Mouse (Mus musculus) kidney, embryonic 14.5 days (tissue): ENCODE measurements around the gene Tmpo. TPM values are rescaled to one million over a fixed set of nuclear protein-coding genes. Genes with fewer than 3 reads are reported as not detected.
A peak's percentile ranks its signal among the peaks of the same experiment; 100 is the strongest.

Experiments
- ATAC-seq: fragments of 200-750 bp; cut with Nextera tagmentation; 2 replicates; pipeline ENCODE4 v1.8.0; 2017; ENCODE audit warnings: moderate number of reproducible peaks, mild to moderate bottlenecking, moderate TSS enrichment, moderate library complexity; ENCODE audit not compliant: low FRiP score, low TSS enrichment
- H3K27ac ChIP-seq: fragments of 300-500 bp; sonication (generic); 2 replicates; pipeline ENCODE4 v1.5.1; 2014; ENCODE audit warnings: low read depth, mild to moderate bottlenecking, low read length, moderate library complexity, mixed read lengths
- H3K27me3 ChIP-seq: fragments of 300-500 bp; sonication (generic); 2 replicates; pipeline ENCODE4 v1.6.1; 2014; ENCODE audit warnings: mild to moderate bottlenecking, low read length; ENCODE audit not compliant: control insufficient read depth, insufficient read depth
- H3K36me3 ChIP-seq: fragments of 300-500 bp; sonication (generic); 2 replicates; pipeline ENCODE4 v1.6.1; 2014; ENCODE audit warnings: low read length, mixed read lengths; ENCODE audit not compliant: control insufficient read depth, insufficient read depth
- H3K4me1 ChIP-seq: fragments of 300-500 bp; sonication (generic); 2 replicates; pipeline ENCODE4 v1.6.1; 2014; ENCODE audit warnings: low read length, mixed read lengths; ENCODE audit not compliant: control insufficient read depth, insufficient read depth
- H3K4me2 ChIP-seq: fragments of 300-500 bp; sonication (generic); replicated peaks from 2 replicates; pipeline ENCODE4 v1.6.1; 2014; ENCODE audit warnings: low read depth, mild to moderate bottlenecking, low read length
- H3K4me3 ChIP-seq: fragments of 300-500 bp; sonication (generic); 2 replicates; pipeline ENCODE4 v1.5.1; 2014; ENCODE audit warnings: mild to moderate bottlenecking, low read length
- H3K9ac ChIP-seq: fragments of 300-500 bp; sonication (generic); 2 replicates; pipeline ENCODE4 v1.6.1; 2014; ENCODE audit warnings: low read depth, mild to moderate bottlenecking, low read length, moderate library complexity
- H3K9me3 ChIP-seq: fragments of 300-500 bp; sonication (generic); 2 replicates; pipeline ENCODE4 v1.6.1; 2016; ENCODE audit warnings: low read length; ENCODE audit not compliant: control insufficient read depth
- WGBS: fragments of 180-500 bp; shearing (Covaris S2); extraction: QIAGEN DNeasy Blood & Tissue Kit; methylation state at CpG from one replicate; pipeline ENCODE4 v1.1.7; 2014; 5-methylcytosine and 5-hydroxymethylcytosine counted together
- polyA plus RNA-seq: library from polyadenylated mRNA; unstranded; fragments of >200 nt; fragmentation: Nextera tagmentation; extraction: Ambion mirVana; gene quantifications from 2 replicates; pipeline ENCODE4 v1.2.1, GENCODE M21; 2014

Gene Tmpo
- polyA plus RNA-seq, 1 experiment from 2014 or later, result 328 TPM

DNA sequence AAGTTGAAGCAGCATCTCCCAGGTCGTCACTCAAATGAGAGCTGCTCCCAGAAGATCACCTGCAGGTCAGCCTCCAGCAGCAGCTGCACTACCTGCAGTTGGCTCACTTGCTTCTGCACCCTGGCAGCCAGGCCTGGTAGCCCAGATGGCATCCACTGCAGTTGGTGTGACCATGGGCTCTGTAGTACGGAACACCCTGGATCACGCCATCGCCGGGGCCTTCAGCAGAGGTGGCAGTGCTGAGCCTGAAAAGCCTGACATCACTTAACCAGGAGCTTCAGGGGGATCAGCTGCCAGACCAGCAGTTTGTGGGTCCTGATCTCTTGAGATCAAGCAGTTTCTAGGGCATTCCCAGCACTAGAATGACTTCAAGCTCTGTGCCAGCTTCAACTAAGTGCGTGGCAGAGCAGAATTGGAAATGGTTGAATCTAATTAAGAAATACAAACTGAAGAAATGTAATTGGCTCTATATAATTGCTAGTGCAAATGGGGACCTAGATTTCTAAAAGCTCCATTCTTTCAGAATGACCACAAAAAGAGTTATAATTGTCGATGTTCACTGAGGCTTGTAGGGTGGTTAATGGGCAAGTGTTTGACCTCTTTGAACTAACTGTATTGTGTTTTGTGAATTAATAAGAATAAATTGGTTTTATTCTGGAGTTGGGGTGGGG, 45.7 kb downstream of the Tmpo start:
- H3K4me3 ChIP-seq, result no peak overlapping the region
- WGBS, result 83% methylated on average over 7 of the region's 7 CpGs
- no peaks in the 10 kb centered on the region for H3K36me3 ChIP-seq
- ATAC-seq, result no peak
- no peak overlapping the region for H3K27ac ChIP-seq
- H3K4me2 ChIP-seq, result no peak overlapping the region
- H3K9me3 ChIP-seq, result no peaks in the 10 kb centered on the region
- no peaks in the 10 kb centered on the region for H3K4me1 ChIP-seq
- H3K9ac ChIP-seq, result no peak overlapping the region
- H3K27me3 ChIP-seq, result no peaks in the 10 kb centered on the region

DNA sequence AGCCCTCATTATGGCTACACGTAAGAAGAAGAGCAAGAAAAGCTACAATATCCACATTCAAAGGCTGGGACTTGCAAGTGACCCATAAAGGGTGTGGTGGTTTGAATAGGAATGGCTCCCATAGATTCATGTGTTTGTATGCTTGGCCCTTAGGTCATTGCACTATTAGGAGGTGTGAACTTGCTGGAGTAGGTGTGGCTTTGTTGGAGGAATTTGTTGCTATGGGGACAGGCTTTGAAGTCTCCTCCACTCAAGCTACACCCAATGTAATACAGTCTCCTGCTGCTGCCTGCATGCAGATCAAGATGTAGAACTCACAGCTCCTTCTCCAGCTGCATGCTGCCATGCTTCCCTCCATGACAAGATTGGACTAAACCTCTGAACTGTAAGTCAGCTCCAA, 49.5 kb downstream of the Tmpo start:
- 91% methylated on average over 1 of the region's 1 CpGs for WGBS
- H3K9me3 ChIP-seq, result no peaks in the 10 kb centered on the region
- no peak overlapping the region for H3K9ac ChIP-seq
- no peak overlapping the region for H3K4me2 ChIP-seq
- no peaks in the 10 kb centered on the region for H3K4me1 ChIP-seq
- H3K27ac ChIP-seq, result no peak overlapping the region
- H3K36me3 ChIP-seq, result no peaks in the 10 kb centered on the region
- no peaks in the 10 kb centered on the region for H3K27me3 ChIP-seq
- no peak overlapping the region for H3K4me3 ChIP-seq
- ATAC-seq, result no peak

DNA sequence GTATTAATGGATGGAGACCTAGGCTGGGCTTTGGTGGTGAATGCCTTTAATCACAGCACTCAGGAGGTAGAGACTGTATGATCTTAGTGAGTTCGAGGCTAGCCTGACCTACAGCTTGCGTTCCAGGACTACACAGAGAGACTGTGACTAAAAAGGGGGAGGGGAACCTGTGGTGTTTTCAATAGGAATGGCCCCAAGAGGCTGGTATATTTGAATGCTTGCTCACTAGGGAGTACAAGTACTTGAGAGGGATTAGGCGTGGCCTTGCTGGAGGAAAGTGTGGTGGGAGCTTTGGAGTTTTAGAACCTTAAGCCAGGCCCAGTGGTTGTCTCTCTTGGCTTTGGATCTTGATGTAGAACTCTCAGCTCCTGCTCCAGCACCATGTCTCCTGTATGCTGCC, 50.3 kb downstream of the Tmpo start:
- 88% methylated on average over 3 of the region's 3 CpGs for WGBS
- Histone ChIP-seq H3K9me3 (no peaks in the 10 kb centered on the region), H3K36me3 (no peaks in the 10 kb centered on the region), H3K9ac (no peak overlapping the region), H3K4me2 (no peak overlapping the region), H3K27ac (no peak overlapping the region), H3K4me3 (no peak overlapping the region), H3K4me1 (no peaks in the 10 kb centered on the region), H3K27me3 (no peaks in the 10 kb centered on the region)
- ATAC-seq, result no peak

DNA sequence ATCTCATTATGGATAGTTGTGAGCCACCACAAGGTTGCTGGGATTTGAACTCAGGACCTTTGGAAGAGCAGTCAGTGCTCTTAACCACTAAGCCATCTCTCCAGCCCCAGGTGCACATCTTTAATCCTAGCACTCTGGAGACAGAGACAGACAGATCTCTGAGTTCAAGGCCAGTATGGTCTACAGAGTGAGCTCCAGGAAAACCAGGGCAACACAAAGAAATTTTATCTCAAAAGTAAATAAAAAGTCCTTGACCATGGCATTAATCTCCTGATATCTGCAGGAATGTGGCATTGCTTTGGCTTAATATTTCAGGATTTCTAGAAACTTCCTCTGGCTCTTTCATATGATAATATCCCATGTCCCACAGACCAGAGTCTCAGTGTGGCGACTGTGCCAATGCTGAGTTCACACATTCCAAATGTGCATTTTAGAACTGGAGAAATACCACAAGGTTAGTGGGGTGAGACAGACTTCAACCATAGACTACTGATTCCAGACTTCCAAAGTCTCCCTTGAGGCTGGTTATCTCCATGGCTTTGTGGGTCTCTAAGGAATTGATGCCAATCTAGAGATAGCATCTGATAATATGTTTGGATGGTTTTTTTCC, 52.5 kb downstream of the Tmpo start:
- Histone ChIP-seq H3K4me1 (no peaks in the 10 kb centered on the region), H3K4me3 (no peak overlapping the region), H3K4me2 (no peak overlapping the region), H3K9ac (no peak overlapping the region), H3K27me3 (no peaks in the 10 kb centered on the region), H3K9me3 (no peaks in the 10 kb centered on the region), H3K27ac (no peak overlapping the region), H3K36me3 (no peaks in the 10 kb centered on the region)
- WGBS, result 57% methylated on average over 1 of the region's 1 CpGs
- ATAC-seq, result no peak

DNA sequence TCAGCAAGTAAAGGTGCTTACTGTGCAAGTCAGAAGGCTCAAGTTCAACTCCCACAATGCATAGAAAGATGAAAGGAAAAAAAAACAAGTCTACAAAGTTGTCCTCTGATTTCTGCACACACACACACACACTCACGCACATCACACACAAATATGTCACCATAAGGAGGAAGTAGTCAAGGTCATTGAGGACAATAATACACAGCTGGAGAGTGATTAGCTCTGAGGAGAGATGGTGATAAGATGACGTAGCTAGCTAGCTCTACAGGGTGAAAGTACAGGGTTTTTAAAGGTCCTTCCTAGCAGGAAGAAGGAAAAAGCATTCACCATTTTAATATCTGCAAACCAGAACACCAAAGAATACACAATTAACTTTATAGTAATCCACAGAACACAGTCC, 53.7 kb downstream of the Tmpo start:
- Histone ChIP-seq H3K36me3 (peaks cover under 1% of the 10 kb centered on the region; the same call in 1 of the 2 replicates), H3K9me3 (no peaks in the 10 kb centered on the region), H3K4me3 (no peak overlapping the region), H3K4me1 (peaks cover 4% of the 10 kb centered on the region; the same call in 1 of the 2 replicates), H3K27me3 (no peaks in the 10 kb centered on the region), H3K4me2 (no peak overlapping the region), H3K9ac (no peak overlapping the region), H3K27ac (no peak overlapping the region)
- no peak for ATAC-seq
- WGBS, result 68% methylated on average over 2 of the region's 2 CpGs

DNA sequence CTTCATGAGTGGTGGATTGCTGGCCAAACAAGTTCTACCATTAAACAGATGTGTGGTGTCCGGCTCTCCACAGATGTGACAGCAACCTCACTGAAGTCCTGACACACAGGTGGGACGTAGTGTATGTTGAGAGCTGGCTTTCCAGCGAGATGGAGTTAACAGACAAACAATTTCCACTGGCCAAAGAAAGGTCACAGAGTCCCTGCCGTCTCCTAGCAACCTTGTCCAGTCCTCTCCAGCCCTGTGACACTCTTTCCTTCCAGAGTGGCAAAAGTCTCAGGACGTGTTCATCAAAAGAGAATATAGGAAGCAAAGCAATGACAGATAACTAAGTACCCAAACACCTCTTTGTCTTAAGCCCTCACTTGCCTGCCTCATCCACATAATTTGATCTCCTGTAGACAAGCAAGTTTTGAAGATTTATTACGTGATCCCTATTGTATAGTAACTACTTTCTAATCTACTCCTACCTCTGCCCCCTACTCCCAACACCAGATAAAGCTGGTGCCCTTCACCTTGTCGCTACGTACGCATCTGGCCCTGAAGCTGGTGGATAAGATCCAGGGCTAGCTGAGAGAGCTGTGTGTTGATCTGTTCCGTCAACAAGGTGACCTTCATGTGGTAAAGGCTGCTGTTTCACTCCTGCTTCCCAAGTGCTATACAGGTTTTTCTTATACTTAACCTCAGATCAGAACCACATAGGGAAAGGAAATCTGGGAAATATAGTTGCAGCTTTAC, 54.3 kb downstream of the Tmpo start:
- no peaks in the 10 kb centered on the region for H3K27me3 ChIP-seq
- peaks cover 11% of the 10 kb centered on the region for H3K4me1 ChIP-seq
- no peak overlapping the region for H3K9ac ChIP-seq
- no peak overlapping the region for H3K4me3 ChIP-seq
- 62% methylated on average over 10 of the region's 10 CpGs for WGBS
- H3K9me3 ChIP-seq, result no peaks in the 10 kb centered on the region
- peaks cover 7% of the 10 kb centered on the region for H3K36me3 ChIP-seq
- H3K4me2 ChIP-seq, result no peak overlapping the region
- no peak for ATAC-seq
- H3K27ac ChIP-seq, result no peak overlapping the region

DNA sequence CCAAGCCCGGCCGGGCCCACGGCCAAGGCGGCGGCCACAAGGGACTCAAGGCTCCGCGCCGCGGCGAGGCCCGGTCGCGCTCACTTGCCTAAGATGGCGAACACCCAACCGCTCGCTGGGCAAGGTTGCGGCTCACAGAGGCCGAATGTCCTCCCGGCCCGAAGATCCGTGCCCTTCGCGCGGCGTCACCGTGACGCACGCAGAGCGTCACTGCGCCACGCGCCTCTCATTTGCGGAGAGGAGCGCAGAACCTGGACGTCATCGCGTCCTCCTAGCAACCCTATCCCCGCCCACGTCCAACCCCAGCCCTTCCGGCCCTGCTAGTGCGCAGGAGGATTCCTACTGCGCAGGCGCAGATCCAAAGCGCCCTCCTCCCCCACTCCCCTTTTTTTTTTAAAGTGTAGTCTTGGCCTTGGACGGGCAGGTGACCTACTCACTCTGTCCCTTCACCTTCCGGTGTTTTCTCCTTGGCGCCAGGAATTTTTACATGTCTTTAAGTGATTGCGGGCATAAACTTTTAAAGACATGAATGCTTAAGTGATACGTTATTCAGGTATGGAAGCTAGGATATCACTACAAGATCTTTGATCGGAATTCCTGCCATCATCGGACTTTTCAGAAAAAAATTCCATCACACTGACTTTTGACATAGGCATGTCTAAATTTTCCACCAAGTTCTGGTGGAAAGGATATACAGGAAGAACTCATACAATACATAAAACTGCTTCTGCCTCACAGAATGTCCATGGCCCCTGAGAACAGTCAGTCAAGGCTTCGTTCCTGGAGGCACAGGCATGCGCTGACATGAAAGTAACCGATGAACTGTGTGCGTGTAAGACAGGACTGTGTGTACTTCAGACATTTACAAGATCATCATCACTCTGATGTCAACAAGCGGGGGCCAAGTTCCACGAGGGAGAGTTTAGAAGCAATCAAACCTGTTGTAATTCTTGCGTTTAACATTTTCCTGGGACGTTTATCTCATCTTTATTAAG, 57.0 kb downstream of the Tmpo start, which contains the start of gene Slc25a3:
Gene Slc25a3 (minus strand): TSS at position 232 of the 995 bp plus-strand sequence.
- Histone ChIP-seq H3K4me1 (peaks cover 14% of the 10 kb centered on the region), H3K4me2 (peak within 1 kb of the TSS; percentile 55), H3K27ac (peak within 1 kb of the TSS; percentile 87), H3K9ac (peak within 1 kb of the TSS; percentile 98), H3K36me3 (peaks cover 32% of the 10 kb centered on the region), H3K9me3 (no peaks in the 10 kb centered on the region), H3K4me3 (peak within 1 kb of the TSS; percentile 100), H3K27me3 (no peaks in the 10 kb centered on the region)
- ATAC-seq, result peak; percentile 99
- 11% methylated on average over 59 of the region's 59 CpGs for WGBS

DNA sequence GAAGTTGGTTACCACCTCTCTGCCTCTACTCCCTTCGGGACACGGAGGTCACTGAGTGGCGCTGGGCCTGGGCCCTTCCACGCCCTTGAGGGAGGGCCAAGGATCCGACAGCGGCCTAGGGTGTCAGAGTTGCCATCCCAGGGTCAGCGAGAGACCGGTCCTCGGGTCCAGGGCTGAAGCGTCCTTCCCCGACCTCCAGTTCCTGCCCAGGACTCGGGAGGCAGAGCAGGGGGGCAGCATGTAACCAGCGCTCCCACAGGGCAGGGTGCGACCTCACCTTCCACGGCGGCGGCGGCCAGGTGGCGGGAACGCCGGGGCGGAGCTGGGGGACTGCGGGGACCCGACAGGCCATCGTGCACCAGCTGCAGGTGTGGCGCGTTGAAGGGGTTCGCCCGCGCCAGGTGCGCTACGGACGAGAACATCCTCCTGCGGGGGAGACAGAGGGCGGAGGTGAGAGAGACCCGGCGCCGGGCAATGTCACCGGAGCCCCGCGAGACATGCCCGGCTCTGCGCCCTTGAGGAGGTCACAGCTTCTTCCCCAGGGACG, 57.8 kb downstream of the Tmpo start:
- Histone ChIP-seq H3K4me3 (peak overlapping the region; percentile 100), H3K27ac (peak overlapping the region; percentile 87), H3K27me3 (no peaks in the 10 kb centered on the region), H3K9me3 (no peaks in the 10 kb centered on the region), H3K9ac (peak overlapping the region; percentile 98), H3K4me1 (peaks cover 14% of the 10 kb centered on the region), H3K36me3 (peaks cover 39% of the 10 kb centered on the region), H3K4me2 (peak overlapping the region; percentile 55)
- WGBS, result under 1% methylated on average over 37 of the region's 44 CpGs
- ATAC-seq, result peak; percentile 62
